Mouse (Mus musculus) heart, adult 18-20 months (tissue): Measurements from ENCODE around the gene Prcp. TPM values are rescaled to one million over a fixed set of nuclear protein-coding genes. Genes with fewer than 3 reads are reported as not detected.

Experiments
- DNase-seq, 2 experiments: peaks; one replicate each; pipeline ENCODE4 v3.0.0; 2021 to 2022; ENCODE audit warnings: mixed read lengths in 1 of 2
- long read RNA-seq, 2 experiments: library from polyadenylated mRNA; stranded (forward); transcript quantifications; one replicate each; pipeline ENCODE4 v2.0.0; 2021
- total RNA-seq, 2 experiments: library from RNA; stranded (reverse); gene quantifications; 2 replicates each; pipeline ENCODE4 v1.2.3; 2021

The Prcp gene
- 10 to 100 TPM in 1 of 2 experiments, 1 to 10 TPM in 1; 9.1 to 10.9 TPM for total RNA-seq
- long read RNA-seq, experiment 1, transcript Prcp-201 (9 exons, 2,967 nt): major isoform, 7 of 7 reads
- long read RNA-seq, experiment 1, partial matches to known transcripts: 0 of 7 reads
- long read RNA-seq, experiment 1, other reads (novel, unspliced or antisense): 0 of 7 reads
- long read RNA-seq, experiment 2, transcript Prcp-201 (9 exons, 2,967 nt): major isoform, 6 of 7 reads
- long read RNA-seq, experiment 2, partial matches to known transcripts: 0 of 7 reads
- long read RNA-seq, experiment 2, other reads (novel, unspliced or antisense): 1 of 7 reads

GRCm38 (mm10) chr7:92874116-92874675 lies at the start of gene Prcp, which contains the start of gene Ddias:
Prcp (plus strand) TSS chr7:92874470.
Ddias (minus strand) TSS chr7:92874247.
- DNase-seq: peak; percentile 95 to 98

GRCm38 (mm10) chr7:92826248-92826647 lies 48.0 kb upstream of the Prcp start:
- no peak for DNase-seq

GRCm38 (mm10) chr7:92827981-92828380 lies 46.3 kb upstream of the Prcp start:
- DNase-seq: peak; percentile 28 to 37

GRCm38 (mm10) chr7:92832395-92832794 lies 41.9 kb upstream of the Prcp start:
- no peak for DNase-seq

- no peak for DNase-seq
Observed at GRCm38 (mm10) chr7:92834391-92834790, 39.9 kb upstream of the Prcp start.

- no peak for DNase-seq
Observed at GRCm38 (mm10) chr7:92836447-92836846, 37.8 kb upstream of the Prcp start.

- DNase-seq: no peak
Observed at GRCm38 (mm10) chr7:92837226-92837625, 37.0 kb upstream of the Prcp start.

- DNase-seq: no peak
Observed at GRCm38 (mm10) chr7:92837907-92838306, 36.4 kb upstream of the Prcp start.

- DNase-seq: no peak
Observed at GRCm38 (mm10) chr7:92842254-92842653, 32.0 kb upstream of the Prcp start.

- no peak for DNase-seq
Observed at GRCm38 (mm10) chr7:92848246-92848645, 26.0 kb upstream of the Prcp start.

- DNase-seq: peak in 1 of 2 experiments; percentile 49
Observed at GRCm38 (mm10) chr7:92866526-92866925, 7.7 kb upstream of the Prcp start.

- DNase-seq: no peak
Observed at GRCm38 (mm10) chr7:92870161-92870560, 4.1 kb upstream of the Prcp start.

- no peak for DNase-seq
Observed at GRCm38 (mm10) chr7:92871596-92871995, 2.7 kb upstream of the Prcp start.

GRCm38 (mm10) chr7:92874761-92875408 lies 615 bp downstream of the Prcp start:
- peak; percentile 94 to 96 for DNase-seq

GRCm38 (mm10) chr7:92876066-92876465 lies 1.8 kb downstream of the Prcp start:
- peak; percentile 66 to 67 for DNase-seq

- no peak for DNase-seq
Observed at GRCm38 (mm10) chr7:92876538-92876937, 2.3 kb downstream of the Prcp start.

GRCm38 (mm10) chr7:92878575-92879285 lies 4.5 kb downstream of the Prcp start:
- DNase-seq: peak in 1 of 2 experiments; percentile 63

GRCm38 (mm10) chr7:92883850-92884716 lies 9.8 kb downstream of the Prcp start:
- no peak for DNase-seq

- no peak for DNase-seq
Observed at GRCm38 (mm10) chr7:92884998-92885660, 10.9 kb downstream of the Prcp start.

- no peak for DNase-seq
Observed at GRCm38 (mm10) chr7:92886801-92887200, 12.5 kb downstream of the Prcp start.

- no peak for DNase-seq
Observed at GRCm38 (mm10) chr7:92887230-92887629, 13.0 kb downstream of the Prcp start.
